Mouse (Mus musculus) cerebellum, adult 2 months (tissue): Measurements from ENCODE around the gene 2610507B11Rik.

Experiments
- CTCF ChIP-seq: fragments of 200-500 bp; IDR thresholded peaks from 2 replicates; pipeline ENCODE4 v1.5.1; 2011; ENCODE audit warnings: low read depth, mild to moderate bottlenecking, control low read depth, low read length, moderate library complexity, borderline replicate concordance; ENCODE audit not compliant: insufficient read depth
- POLR2A ChIP-seq: fragments of 200-500 bp; IDR thresholded peaks from 2 replicates; pipeline ENCODE4 v1.6.1; 2011; ENCODE audit warnings: low read length, control low read depth, borderline replicate concordance; ENCODE audit not compliant: insufficient read depth

DNA sequence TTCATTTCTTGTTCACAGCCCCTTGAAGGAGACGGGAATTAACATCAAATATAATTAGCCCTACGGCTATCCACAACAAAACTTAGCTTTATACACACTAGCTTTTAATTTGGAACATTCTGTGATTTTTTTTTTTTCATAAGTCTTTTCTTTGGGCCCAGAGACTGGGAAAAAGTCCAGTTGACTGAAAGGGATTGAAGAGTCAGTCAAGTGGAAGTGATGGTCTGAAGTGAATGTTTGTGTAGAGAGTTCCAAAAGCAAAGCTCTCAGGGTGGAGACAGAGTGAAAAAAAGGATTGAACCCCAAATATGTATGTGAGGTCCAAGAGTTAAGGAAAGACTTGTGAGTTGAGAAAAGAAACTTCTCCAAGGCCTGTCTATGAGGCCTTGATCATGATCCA, 56.9 kb downstream of the 2610507B11Rik start:
- TF ChIP-seq CTCF (no peak), POLR2A (no peak)
